In the genomic region with DNA sequence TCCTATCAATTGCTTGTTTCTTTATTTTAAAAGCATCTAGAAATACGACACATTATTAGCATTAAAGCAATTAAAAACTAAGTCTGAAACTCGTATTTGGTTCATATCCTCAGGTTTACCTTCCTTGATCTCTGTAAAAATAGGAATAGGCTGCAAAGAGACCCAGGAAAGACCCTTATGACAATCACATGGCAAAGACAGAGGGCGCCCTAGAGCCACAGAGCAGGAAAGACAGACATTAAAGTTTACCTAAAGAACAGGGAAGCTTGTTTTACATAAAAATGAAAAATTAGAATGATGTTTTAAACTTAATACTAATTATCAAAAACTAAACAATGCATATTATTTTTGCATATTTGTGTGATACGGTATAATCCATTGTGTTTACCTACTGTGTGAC, we compare ENCODE assay signal across 10 mouse cellular contexts.
DNase-seq lines count a peak whose midpoint lies in the region; ATAC-seq and TF ChIP-seq lines count a peak whose summit lies in the region.
"Had no signal": no experiment of that assay in that cellular context is flagged by ENCODE, and none has a peak within 500 bp of the region (broad histone marks: within the 10 kb centered on the region; RNA-seq: fewer than 3 reads in every experiment).

No protein-coding gene starts in this region.

- H3K4me2 ChIP-seq in heart, embryonic 12.5 days: no peak overlapping the region
- no peak overlapping the region for H3K4me2 ChIP-seq in lung, embryonic 14.5 days
- no peak overlapping the region for H3K4me2 ChIP-seq in forebrain, embryonic 16.5 days (ENCODE audit: low read length)
- no peak overlapping the region for H3K4me2 ChIP-seq in midbrain, embryonic 16.5 days (ENCODE audit: low read length)
- H3K4me2 ChIP-seq: liver, embryonic 15.5 days had no signal

- H3K27me3 ChIP-seq in heart, adult 2 months (ENCODE audit: control insufficient read depth, insufficient read depth, low read length): no peaks in the 10 kb centered on the region
- H3K27me3 ChIP-seq in heart, embryonic 12.5 days (replicated peaks): no peaks in the 10 kb centered on the region
- no peaks in the 10 kb centered on the region for H3K27me3 ChIP-seq in lung, embryonic 14.5 days (ENCODE audit: insufficient read depth, low read length)
- no peaks in the 10 kb centered on the region for H3K27me3 ChIP-seq in forebrain, embryonic 16.5 days (replicated peaks; ENCODE audit: control insufficient read depth, insufficient read depth, low read length)
- no peaks in the 10 kb centered on the region for H3K27me3 ChIP-seq in midbrain, embryonic 16.5 days (ENCODE audit: control insufficient read depth, insufficient read depth, low read depth, low read length)
- H3K27me3 ChIP-seq: liver, embryonic 15.5 days had no signal

- no peak overlapping the region for H3K4me3 ChIP-seq in heart, adult 2 months
- no peak overlapping the region for H3K4me3 ChIP-seq in heart, embryonic 12.5 days
- H3K4me3 ChIP-seq in lung, adult 2 months (replicated peaks; ENCODE audit: extremely low read depth, low read depth, low read length): no peak overlapping the region
- no peak overlapping the region for H3K4me3 ChIP-seq in lung, embryonic 14.5 days (ENCODE audit: low read depth, low read length)
- no peak overlapping the region for H3K4me3 ChIP-seq in forebrain, embryonic 16.5 days (replicated peaks; ENCODE audit: low read length)
- no peak overlapping the region for H3K4me3 ChIP-seq in midbrain, embryonic 16.5 days (ENCODE audit: low read depth, low read length)
- H3K4me3 ChIP-seq: liver, embryonic 15.5 days had no signal

- H3K9me3 ChIP-seq in heart, embryonic 12.5 days (replicated peaks): no peaks in the 10 kb centered on the region
- no peaks in the 10 kb centered on the region for H3K9me3 ChIP-seq in lung, embryonic 14.5 days (ENCODE audit: low read depth, low read length)
- H3K9me3 ChIP-seq in forebrain, embryonic 16.5 days (ENCODE audit: control insufficient read depth, low read length): no peaks in the 10 kb centered on the region
- H3K9me3 ChIP-seq in midbrain, embryonic 16.5 days (replicated peaks; ENCODE audit: control insufficient read depth, low read length, poor library complexity, severe bottlenecking): 0 out of 2 replicates have a peak, but pooled peaks cover 3% of the 10 kb centered on the region
- H3K9me3 ChIP-seq: liver, embryonic 15.5 days had no signal

- H3K36me3 ChIP-seq in heart, adult 2 months (ENCODE audit: control insufficient read depth, insufficient read depth, low read length): no peaks in the 10 kb centered on the region
- no peaks in the 10 kb centered on the region for H3K36me3 ChIP-seq in heart, embryonic 12.5 days
- H3K36me3 ChIP-seq in lung, embryonic 14.5 days (ENCODE audit: insufficient read depth): no peaks in the 10 kb centered on the region
- H3K36me3 ChIP-seq in forebrain, embryonic 16.5 days (ENCODE audit: control insufficient read depth, insufficient read depth): no peaks in the 10 kb centered on the region
- H3K36me3 ChIP-seq in midbrain, embryonic 16.5 days (ENCODE audit: control insufficient read depth, insufficient read depth, low read length): no peaks in the 10 kb centered on the region
- H3K36me3 ChIP-seq: liver, embryonic 15.5 days had no signal

- no peak for TF ChIP-seq POLR2A in heart, adult 2 months (IDR thresholded peaks at IDR 0.05; ENCODE audit: insufficient read depth, low read depth, low read length)
- no peak for TF ChIP-seq POLR2A in lung, adult 2 months (IDR thresholded peaks at IDR 0.05; ENCODE audit: borderline replicate concordance, extremely low read depth, low read depth, low read length)

- no peak for TF ChIP-seq EP300 in heart, adult 2 months (IDR thresholded peaks at IDR 0.05; ENCODE audit: insufficient read depth, low read depth, low read length)

- no peak for ATAC-seq in heart, embryonic 12.5 days (ENCODE audit: insufficient number of reproducible peaks, low FRiP score)
- no peak for ATAC-seq in lung, embryonic 14.5 days (ENCODE audit: insufficient read depth)
- ATAC-seq in forebrain, embryonic 16.5 days: no peak
- ATAC-seq in midbrain, embryonic 16.5 days: no peak

- intact Hi-C loops in heart, adult 2 months (cut with DNase I): loop anchor here (5.0 kb wide), 1 partner anchor 276 kb away; no protein-coding TSS in a partner anchor

- H3K79me2 ChIP-seq in heart, adult 2 months (replicated peaks; ENCODE audit: control insufficient read depth, insufficient read depth, low read length): no peaks in the 10 kb centered on the region

- 64% methylated on average over 4 of the region's 4 CpGs for WGBS in heart, adult 2 months
- WGBS in heart, embryonic 12.5 days: 48% methylated on average over 4 of the region's 4 CpGs
- WGBS in lung, adult 2 months: 71% methylated on average over 4 of the region's 4 CpGs
- 58% methylated on average over 4 of the region's 4 CpGs for WGBS in lung, embryonic 14.5 days
- 69% methylated on average over 4 of the region's 4 CpGs for WGBS in forebrain, embryonic 16.5 days
- 69% methylated on average over 4 of the region's 4 CpGs for WGBS in midbrain, embryonic 16.5 days

- peak in 1 of 2 experiments; percentile 25 for DNase-seq in heart, adult 2 months
- DNase-seq in lung, adult 2 months: peak; percentile 12
- no peak for DNase-seq in lung, postnatal 25 days (ENCODE audit: low spot score)
- DNase-seq in NIH3T3 (ENCODE audit: low read depth): peak; percentile 12
- DNase-seq in lung, embryonic 14.5 days: no peak
- DNase-seq: cerebellum, adult 8-10 months had no signal

- no peaks in the 10 kb centered on the region for H3K4me1 ChIP-seq in heart, adult 2 months (ENCODE audit: control insufficient read depth, insufficient read depth, low read length)
- H3K4me1 ChIP-seq in heart, embryonic 12.5 days (replicated peaks): no peaks in the 10 kb centered on the region
- H3K4me1 ChIP-seq in lung, adult 2 months (ENCODE audit: control insufficient read depth, insufficient read depth, low read length): no peaks in the 10 kb centered on the region
- H3K4me1 ChIP-seq in lung, embryonic 14.5 days (ENCODE audit: insufficient read depth): no peaks in the 10 kb centered on the region
- H3K4me1 ChIP-seq in forebrain, embryonic 16.5 days (replicated peaks; ENCODE audit: control insufficient read depth, insufficient read depth, low read length): no peaks in the 10 kb centered on the region
- no peaks in the 10 kb centered on the region for H3K4me1 ChIP-seq in midbrain, embryonic 16.5 days (ENCODE audit: control insufficient read depth, insufficient read depth, low read length)
- H3K4me1 ChIP-seq: liver, embryonic 15.5 days had no signal

- TF ChIP-seq CTCF in heart, adult 2 months (IDR thresholded peaks at IDR 0.05): peak; percentile 66
- TF ChIP-seq CTCF in lung, adult 2 months (IDR thresholded peaks at IDR 0.05; ENCODE audit: insufficient read depth, low read length): no peak
- peak; percentile 52 for TF ChIP-seq CTCF in lung, embryonic 14.5 days (IDR thresholded peaks at IDR 0.05; ENCODE audit: low read depth)

- H3K9ac ChIP-seq in heart, adult 2 months (ENCODE audit: low read depth, low read length): no peak overlapping the region
- H3K9ac ChIP-seq in heart, embryonic 12.5 days: no peak overlapping the region
- H3K9ac ChIP-seq in lung, embryonic 14.5 days: no peak overlapping the region
- no peak overlapping the region for H3K9ac ChIP-seq in forebrain, embryonic 16.5 days (replicated peaks; ENCODE audit: low read depth, low read length)
- no peak overlapping the region for H3K9ac ChIP-seq in midbrain, embryonic 16.5 days (ENCODE audit: low read depth, low read length)
- H3K9ac ChIP-seq: liver, embryonic 15.5 days had no signal

- H3K27ac ChIP-seq in heart, adult 2 months: no peak overlapping the region
- H3K27ac ChIP-seq in heart, embryonic 12.5 days (ENCODE audit: poor library complexity, severe bottlenecking): no peak overlapping the region
- H3K27ac ChIP-seq in lung, embryonic 14.5 days (ENCODE audit: low read depth): no peak overlapping the region
- H3K27ac ChIP-seq in forebrain, embryonic 16.5 days (ENCODE audit: low read length): no peak overlapping the region
- no peak overlapping the region for H3K27ac ChIP-seq in midbrain, embryonic 16.5 days (ENCODE audit: low read length)
- H3K27ac ChIP-seq: liver, embryonic 15.5 days had no signal

Comparison
In these comparisons a context has a peak if more than half of its experiments do, and no peak if none do; other contexts are left out.
1. DNase-seq: peak in lung, adult 2 months (single experiment) and NIH3T3 (single experiment); none in lung, postnatal 25 days (single experiment) and lung, embryonic 14.5 days (single experiment).